Mouse (Mus musculus) monocyte, adult 5-6 weeks (primary cell): ENCODE measurements around the gene S100a4. TPM values are rescaled to one million over a fixed set of nuclear protein-coding genes. Genes with fewer than 3 reads are reported as not detected.

Experiments used
- ATAC-seq: fragments of 153-309, 156-312 bp; replicated peaks from 2 replicates; pipeline ENCODE4 v1.8.0; 2017; ENCODE audit warnings: mild to moderate bottlenecking; ENCODE audit not compliant: low TSS enrichment, insufficient number of reproducible peaks, severe bottlenecking, poor library complexity, low FRiP score
- total RNA-seq: library from RNA; stranded (forward); fragments of 200-1000, 200-491, 200-594 nt; gene quantifications from 3 replicates; pipeline ENCODE4 v1.2.3, GENCODE M21; 2017

The S100a4 gene
- total RNA-seq, 1 experiment from 2014 or later, result 1,115 TPM

DNA sequence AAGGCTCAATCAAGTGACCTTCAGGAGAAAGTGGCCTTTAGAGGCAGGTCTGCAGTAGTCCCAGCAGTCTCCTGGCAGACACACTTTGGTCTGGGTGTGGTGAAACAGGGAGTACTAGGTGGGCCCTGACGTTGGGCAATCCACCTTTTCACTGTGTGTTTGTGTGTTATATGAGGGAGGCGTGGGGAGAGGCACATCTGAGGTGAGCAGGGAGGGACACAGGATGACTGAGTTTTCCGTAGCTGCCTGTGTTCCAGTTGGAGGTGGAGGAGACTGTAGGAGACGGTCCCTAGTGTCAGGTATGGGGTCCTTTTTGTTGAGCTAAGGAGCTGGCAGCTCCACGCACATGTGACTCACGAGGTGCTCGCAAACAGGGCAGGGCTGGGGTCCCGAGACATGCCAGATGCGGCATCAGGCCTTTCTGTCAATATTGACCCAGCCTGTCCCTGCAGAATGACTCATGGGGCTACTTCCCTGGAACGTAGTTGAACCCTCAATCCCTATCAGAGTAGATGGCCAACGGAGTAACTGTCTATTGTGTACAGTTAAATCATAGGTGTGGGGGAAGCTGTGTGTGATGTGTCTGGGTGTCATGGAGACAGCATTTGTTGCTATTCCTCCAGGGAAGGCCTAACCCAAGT lies 11.2 kb downstream of the S100a4 start:
- no peak for ATAC-seq

DNA sequence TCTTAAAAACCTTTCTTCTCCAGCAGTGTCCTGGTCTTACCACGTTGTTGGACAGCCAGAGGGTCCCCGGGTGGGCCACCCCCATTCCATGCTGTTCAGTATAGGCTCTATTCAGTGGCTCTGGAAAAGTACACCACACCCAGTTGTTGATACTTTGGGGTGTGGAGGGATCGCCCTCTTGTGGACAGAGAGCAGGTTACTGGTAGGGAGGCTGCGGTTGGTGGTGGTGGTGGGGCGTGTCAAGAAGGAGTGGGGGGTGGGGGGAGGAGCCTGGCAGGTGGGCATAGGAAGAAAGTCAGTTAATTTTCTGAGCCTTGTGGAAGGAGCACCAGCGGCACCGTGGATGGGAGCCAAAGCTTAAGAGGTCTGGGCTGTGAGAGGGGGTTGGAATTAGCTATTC lies 11.8 kb downstream of the S100a4 start:
- ATAC-seq, result peak; percentile 44; the same call in 1 of the 2 replicates

DNA sequence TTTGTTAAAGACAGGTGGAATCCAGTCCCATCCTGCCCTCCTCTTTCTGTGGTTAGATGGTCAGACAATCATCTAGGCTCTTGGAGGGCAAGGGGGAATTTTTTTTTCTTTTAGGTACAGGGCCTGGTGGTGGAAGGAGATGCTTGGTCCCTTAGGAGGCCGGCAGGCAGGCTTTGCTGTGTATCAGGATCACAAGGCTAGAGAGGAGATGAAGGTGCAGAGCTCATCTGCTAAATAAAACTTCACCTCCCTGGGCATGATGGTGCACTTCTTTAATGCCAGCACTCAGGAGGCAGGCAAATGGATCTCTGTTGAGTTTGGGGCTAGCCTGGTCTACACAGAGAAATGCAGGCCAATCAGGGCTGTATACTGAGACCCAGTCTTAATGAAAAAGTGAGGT lies 12.3 kb downstream of the S100a4 start:
- ATAC-seq, result no peak

DNA sequence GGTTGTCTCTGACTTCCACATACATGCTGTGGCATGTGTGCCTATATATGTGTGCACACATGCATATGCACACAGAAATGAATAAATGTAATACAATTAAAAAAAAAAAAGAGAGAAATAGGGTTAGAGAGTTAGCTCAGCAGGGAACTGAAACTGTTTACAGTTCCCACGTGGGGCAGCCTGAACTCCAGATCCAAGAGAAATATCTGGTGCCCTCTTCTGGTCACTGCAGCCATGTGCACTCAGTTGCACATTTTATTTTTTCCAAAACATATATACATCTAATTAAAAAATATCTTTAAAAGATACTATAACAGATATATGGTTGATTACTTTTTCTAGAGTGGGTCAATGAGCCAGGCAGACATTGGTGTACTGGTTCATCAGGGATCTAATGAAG lies 14.0 kb downstream of the S100a4 start:
- 0 out of 2 replicates have a peak, but pooled peaks have one; percentile 42 for ATAC-seq

DNA sequence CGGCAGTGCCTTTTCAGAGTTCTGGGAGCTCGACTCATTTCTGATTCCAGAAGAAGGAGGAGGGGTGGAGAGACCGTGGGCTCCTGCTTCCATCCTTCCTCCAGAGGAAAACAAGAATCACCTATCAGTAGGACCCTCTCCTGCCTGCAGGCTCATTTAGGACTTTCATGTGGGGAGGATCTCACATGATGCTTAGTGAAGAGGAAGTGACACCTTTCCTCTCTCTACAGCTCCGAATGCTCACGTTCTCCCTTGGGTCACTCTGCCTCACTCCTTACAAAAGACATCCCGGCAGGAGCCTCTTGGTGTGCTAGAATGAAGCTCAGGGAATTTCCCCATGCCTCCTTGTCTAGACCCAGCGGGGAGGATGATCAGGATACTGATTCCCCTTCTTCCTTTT lies 18.0 kb downstream of the S100a4 start:
- ATAC-seq, result no peak

DNA sequence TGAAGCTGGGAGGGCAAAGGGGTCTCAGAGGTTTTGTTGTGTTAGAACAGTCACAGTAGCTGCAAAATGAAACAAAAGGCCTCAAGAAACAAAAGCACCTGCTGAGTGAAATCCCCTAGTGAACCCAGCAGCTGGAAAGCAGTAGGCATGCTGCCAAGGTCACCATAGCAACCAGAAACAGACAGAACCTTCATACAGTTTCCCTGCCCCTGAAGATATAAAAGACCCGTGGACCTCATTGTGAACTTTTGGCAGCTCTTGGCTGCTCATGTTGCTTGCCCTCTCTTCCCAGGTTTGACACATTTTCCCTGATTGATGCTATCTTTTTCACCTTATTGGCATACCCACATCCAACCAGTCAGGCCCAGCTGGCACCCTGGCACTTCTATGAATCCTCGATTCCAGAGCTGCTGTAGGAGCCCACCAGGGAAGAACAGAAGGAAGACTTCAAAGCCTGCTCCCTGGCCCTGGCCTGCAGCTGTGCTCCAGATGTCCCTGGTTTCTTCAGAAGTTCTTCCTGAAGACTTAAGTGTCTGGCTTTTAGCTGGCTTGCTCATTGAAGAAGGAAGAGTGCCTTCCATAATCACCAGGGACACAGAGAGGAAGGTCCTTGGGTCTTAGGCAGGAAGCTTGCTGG lies 20.0 kb downstream of the S100a4 start:
- no peak for ATAC-seq

DNA sequence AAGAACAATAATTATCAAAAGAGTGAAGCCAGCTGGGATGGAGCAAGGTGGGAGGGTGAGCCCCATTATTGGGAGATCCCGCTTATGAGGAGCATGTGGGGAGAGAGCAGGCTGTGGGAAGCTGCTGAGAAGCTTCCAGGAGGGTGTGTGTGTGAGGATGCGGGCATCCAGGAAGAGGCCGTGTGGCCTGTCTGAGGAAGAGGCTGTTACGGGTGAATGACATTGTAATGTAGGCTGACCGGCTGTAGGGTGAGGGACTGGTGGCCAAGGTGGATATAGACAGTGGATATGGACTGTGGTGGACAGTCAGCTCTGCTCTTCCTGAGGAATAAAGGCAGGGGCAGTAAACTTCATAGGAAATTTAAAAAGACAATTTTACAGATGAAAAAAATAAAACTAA lies 21.9 kb downstream of the S100a4 start:
- ATAC-seq, result no peak

DNA sequence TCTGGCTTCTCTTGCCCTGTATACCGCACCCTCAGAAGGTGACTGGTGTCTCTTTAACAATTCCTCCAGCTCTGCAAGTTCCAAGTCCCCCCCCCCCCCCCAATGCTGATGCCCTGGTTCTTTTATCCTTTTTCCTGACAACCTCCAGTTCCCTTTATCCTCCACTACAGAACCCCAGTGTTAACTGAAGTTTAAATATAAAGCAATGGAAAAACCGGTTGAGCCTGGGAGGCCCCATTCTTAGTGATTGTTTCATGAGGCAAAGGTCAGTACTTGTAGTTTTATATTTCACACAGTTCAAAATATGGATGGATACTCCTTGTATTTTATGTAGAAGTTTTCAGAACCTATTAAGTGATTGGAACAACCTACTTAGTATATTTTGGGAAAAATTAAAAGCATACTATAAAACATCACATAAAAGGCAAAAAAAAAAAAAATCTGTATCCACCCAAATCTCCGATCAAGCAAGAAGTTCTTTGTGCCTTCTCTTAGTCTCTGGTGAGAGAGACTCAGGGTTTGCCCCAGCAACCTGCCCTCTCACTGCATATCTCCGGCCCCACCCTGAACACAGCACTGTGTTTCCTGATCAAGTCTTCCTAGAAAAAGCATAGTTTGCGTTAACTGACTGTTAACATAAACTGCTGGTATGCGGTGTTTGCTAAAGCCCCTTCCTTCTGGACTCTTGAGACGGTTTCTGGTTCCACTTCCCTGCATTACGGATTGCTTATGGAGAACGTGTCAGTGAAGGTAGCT lies 22.9 kb downstream of the S100a4 start:
- no peak for ATAC-seq

DNA sequence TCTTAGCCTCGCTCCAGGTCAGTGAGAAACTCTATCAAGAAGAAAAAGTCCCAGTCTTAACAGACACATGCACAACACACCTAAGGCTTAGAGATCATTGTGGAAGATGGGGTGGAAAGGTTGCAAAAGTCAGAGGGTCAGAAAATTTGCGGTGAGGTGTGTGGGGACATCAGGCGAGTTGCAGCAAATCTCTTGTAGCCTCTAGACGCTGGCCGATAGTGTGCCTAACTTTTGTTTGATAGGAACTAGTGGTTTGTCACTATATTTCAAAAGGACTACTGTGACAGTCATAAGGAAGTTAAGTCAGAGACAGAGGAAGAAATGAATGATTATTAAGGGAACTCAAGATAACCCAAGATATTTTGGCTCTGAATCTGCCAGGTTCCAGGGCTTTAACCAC lies 23.8 kb downstream of the S100a4 start:
- no peak for ATAC-seq

DNA sequence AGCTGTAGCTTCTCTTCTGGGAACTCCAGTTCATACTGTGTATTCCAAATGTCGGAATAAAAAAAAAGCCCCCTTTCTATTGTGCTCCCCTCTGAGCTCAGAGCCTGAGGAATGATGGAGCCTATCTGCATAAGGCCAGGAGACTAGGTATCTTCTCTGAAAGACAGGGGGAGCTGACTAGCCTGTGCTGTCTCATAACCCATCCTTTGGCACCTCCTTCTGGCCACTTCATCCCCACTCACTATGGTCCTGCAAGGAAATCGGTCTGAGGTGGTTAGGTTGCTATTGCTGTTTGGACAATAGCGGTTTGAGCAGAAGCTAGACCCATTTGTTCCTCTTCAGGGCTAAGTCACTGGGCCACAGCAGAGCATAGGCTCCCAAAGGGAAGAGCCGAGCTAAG lies 24.2 kb downstream of the S100a4 start:
- 0 out of 2 replicates have a peak, but pooled peaks have one; percentile 34 for ATAC-seq

DNA sequence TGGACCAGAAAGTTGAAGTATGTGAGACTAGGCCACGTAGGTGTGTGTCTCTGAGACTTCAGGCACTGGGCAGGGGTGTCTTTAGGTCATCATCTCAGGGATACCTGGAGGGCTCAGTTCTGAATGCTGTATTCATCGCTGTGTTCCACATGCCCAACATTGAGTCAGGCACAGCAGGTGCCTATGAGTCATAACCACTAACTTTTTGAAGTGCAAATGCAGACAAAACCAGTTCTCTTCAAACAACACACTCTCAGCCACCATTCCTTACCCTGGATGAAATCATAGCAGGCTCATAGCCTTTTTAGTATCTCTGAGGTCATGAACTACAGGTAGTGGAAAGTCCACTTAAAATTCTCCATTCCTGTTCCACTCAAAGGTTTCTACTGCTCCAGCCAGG lies 25.7 kb downstream of the S100a4 start:
- ATAC-seq, result no peak

DNA sequence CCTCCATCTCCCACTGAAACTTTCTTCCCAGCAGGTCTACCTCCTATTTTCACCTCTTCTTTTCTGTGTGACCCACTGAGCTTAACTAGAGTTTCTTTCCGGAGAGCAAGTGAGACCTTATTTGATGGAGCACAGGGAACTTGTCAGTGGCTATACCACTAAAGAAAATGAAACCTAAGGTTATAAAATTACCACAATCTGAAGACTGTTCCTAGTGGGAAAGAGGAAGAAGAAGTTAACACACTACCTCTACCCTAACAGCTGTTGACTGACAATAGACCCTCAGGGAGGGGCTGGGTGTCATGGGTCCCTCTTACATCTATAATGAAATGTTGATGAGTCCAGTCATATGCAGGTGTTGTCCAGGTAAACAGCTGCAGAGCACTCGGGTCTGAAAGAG lies 28.4 kb downstream of the S100a4 start:
- ATAC-seq, result 0 out of 2 replicates have a peak, but pooled peaks have one; percentile 22

DNA sequence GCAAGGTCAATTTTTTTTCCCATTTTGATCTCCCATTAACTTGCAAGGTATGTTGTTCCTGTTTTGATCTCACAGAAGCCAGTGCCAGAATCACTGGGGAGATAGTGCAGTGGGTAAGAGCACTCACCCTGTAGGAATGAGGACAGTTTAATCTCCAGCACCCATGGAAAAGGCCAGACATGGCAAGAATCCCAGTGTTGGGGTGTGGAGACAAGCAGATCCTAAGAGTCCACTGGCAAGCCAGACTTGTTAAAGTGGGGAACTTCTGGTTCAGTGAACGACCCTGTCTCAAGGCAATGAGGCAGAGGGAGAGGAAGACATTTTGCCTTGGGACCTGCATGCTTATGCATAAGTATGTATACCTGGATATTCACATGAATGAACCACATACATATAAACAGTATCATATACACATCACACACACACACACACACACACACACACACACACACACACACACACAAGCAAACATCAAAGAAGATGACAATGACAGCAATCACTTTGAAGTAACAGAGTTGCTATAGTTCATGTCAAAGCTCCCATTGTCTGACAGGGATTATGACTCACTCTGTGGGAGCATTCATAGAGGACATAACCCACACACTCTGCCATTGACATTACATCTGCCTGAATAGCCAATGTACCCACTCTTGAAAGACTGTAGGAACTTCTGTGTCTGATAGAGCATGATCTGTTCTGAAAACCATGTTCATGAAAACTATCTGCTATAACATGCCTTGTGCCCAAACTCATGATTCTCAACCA lies 35.1 kb downstream of the S100a4 start:
- no peak for ATAC-seq

DNA sequence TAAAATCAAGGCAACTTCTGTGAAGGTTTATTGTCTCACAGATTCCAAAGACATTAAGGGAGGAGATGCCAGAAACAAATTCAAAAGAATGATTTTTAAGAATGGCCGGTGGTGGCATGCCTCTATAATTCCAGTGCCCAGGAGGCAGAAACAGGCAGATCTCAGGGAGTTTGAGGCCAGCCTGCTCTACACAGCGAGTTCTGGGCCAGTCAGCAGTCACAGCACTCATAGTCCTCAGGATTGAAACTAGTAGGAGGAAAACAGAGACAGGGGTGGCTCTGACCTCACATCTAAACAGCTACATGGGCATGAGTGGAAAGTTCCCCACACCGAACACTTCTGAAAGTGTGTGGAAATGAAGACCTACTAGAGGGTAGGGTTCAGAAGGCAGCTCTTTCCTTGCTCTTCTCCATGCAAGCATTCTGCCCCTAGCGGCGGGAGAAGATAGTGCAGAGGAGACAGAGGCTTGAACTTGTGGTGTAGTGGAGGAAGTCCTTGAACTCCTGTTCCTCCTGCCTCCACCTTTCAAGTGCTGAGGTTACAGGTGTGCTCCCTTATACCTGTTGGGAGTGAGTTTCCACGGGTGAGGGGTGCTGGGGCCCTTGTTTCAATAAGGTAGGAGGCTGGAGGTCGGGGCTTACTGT lies 36.1 kb downstream of the S100a4 start:
- peak; percentile 76; the same call in 1 of the 2 replicates for ATAC-seq

DNA sequence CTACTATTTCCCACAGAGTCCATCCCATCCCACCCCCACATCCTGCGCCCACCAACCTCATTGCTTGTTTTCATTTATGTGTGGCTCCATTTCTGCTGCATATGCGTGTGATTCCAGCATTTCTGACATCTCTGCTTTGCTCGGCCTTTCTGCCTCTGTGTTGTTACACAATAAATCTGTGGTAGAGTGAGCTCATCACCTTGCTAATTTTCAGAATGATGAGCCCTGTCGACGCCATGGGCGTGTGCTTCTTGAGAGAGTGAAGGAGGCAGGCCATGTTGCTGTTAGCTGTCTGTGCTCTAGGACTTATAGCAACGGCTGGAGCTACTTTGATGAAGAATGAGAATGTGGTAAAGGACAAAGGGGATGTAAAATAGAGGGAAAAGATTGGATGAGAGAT lies 37.4 kb downstream of the S100a4 start:
- no peak for ATAC-seq

DNA sequence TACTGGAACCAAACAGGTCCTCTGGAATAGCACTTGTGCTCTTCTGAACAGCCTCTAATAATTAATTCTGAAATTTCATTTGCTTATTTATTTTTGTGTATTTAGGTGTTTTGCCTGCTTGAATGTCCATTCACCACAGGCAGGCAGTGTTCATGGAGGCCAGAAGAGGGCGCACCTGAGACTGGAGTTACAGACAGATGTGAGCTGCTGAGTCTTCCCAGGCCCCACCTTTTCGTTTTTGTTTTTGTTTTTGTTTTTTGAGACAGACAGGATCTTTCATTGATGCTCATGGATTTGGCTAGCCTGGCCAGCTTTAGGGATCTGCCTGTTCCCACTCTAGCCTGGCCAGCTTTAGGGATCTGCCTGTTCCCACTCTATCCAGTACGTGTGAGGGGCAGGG lies 40.6 kb downstream of the S100a4 start:
- ATAC-seq, result no peak; the same call in 1 of the 2 replicates

DNA sequence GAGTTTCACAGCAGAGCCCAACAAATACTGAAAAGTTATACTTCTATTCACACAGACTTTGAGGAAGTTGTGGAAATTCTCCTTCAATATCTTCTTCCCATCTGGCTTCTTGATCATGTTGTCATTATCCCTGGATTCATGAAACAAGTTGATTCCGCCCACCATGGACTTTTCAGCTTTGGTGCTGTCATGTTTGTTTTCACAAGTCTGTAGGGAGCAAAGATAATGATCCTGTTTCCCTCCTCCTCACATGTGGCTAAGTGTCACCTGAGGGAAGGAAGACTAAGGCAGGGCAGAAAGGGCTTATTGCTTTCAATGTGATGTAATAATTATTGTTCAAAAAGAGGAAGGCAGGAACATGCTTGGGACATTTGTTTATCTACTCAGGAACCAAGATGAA lies 43.7 kb downstream of the S100a4 start:
- no peak for ATAC-seq

DNA sequence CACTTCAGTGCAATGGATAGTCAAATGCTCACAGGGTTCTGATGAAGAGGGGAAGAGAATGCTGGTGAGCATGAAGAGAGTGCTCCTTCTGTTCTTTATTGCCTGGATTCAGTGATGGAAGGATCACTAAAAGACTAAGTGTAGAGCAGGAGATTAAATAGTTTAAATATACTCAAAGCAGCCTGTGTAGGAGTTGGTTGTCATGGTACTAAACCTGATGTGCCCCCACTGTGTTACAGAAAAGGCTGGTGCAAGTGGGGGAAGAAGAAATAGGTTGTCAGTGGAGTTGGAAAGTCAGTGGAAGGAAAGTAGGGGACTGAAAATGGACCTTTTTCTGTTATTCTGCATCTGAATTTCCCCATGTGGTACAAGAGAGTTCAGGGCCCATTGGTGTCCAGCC lies 45.4 kb downstream of the S100a4 start:
- ATAC-seq, result no peak

DNA sequence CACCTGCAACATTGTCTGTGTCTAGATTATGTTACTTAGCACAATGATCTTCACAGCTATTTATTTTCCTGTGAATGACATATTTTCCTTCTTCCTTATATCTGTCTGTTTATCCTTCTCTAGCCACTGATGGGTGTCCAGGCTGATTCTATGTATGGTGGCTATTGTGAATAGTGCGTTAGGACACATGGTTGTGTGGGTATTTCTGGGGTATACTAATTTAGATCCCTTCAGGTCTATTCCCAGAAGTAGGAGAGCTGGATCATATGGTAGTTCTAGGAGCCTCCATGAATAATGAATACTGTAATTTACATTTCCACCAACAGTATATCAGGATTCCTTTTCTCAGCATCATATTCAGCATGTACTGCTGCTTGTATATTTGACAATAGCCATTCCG lies 46.3 kb downstream of the S100a4 start:
- no peak for ATAC-seq
